Mouse (Mus musculus): Measurements from ENCODE around the gene Otud7b.

DNA sequence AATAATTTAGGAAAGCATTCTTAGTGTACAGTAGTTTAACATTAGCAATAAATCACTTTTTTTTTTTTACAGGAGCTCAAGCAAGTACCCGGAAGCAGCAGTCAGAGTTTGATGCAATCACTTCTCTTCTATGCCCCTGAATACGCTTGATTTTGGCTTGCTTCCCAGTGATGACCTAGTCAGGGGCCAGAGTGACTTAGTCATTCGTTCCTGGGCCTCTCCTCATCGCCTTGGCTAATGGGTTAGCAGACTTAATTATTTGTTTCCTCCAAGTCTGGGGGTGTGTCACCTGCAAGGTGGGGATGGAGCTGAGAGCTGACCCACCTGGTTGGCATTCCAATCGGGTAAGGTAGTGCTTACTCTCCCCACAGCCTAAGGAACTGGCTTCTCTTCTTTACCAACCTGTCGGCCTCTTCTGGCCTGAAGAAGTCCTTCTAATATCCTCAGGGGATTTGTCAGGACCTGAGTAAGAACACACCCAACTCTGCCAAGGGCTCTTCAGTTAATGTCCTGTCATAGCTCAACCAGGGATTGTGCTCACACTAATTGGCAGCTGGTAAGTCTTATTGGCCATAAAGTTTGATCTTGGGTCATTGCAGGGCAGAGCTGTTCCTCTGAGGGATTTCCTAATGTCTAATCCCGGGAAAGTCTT lies 5.6 kb upstream of the Otud7b start:
- TF ChIP-seq CTCF (IDR thresholded peaks at IDR 0.05; ENCODE audit: low read depth, low read length) (no peak), POLR2A (IDR thresholded peaks at IDR 0.05; ENCODE audit: extremely low read depth, insufficient read depth, low read length) (no peak)
